Mouse (Mus musculus): Measurements from ENCODE around the gene Ap1m1. TPM values are rescaled to one million over a fixed set of nuclear protein-coding genes. Genes with fewer than 3 reads are reported as not detected.

Gene Ap1m1
- polyA plus RNA-seq, 1 experiment from 2014 or later = 96.3 TPM

Other genes with a start within 250 kb of the Ap1m1 start
- gene Cyp4f18, start 230.4 kb upstream of the Ap1m1 start, polyA plus RNA-seq (2015; fragmentation: Nextera tagmentation; extraction: Ambion mirVana) = 1.1 and 1.5 TPM in 2 replicates
- not detected in 2 replicates for gene Olfr372, start 198.8 kb upstream of the Ap1m1 start, polyA plus RNA-seq (2015; fragmentation: Nextera tagmentation; extraction: Ambion mirVana)
- gene Olfr373, start 156.8 kb upstream of the Ap1m1 start, polyA plus RNA-seq (2015; fragmentation: Nextera tagmentation; extraction: Ambion mirVana) = not detected in 2 replicates
- gene Olfr374, start 133.0 kb upstream of the Ap1m1 start, polyA plus RNA-seq (2015; fragmentation: Nextera tagmentation; extraction: Ambion mirVana) = not detected in 2 replicates
- 330 and 373 TPM in 2 replicates for gene Tpm4, start 105.0 kb upstream of the Ap1m1 start, polyA plus RNA-seq (2015; fragmentation: Nextera tagmentation; extraction: Ambion mirVana)
- gene Rab8a, start 78.8 kb upstream of the Ap1m1 start, polyA plus RNA-seq (2015; fragmentation: Nextera tagmentation; extraction: Ambion mirVana) = 68.4 and 77.8 TPM in 2 replicates
- gene Hsh2d, start 50.4 kb upstream of the Ap1m1 start, polyA plus RNA-seq (2015; fragmentation: Nextera tagmentation; extraction: Ambion mirVana) = 0.20 and 0.27 TPM in 2 replicates
- not detected in 2 replicates for gene Cib3, start 27.2 kb upstream of the Ap1m1 start, polyA plus RNA-seq (2015; fragmentation: Nextera tagmentation; extraction: Ambion mirVana)
- gene Gm11034, start 26.4 kb upstream of the Ap1m1 start, polyA plus RNA-seq (2015; fragmentation: Nextera tagmentation; extraction: Ambion mirVana) = not detected in 2 replicates
- gene Fam32a, start 20.3 kb upstream of the Ap1m1 start, polyA plus RNA-seq (2015; fragmentation: Nextera tagmentation; extraction: Ambion mirVana) = 41.0 and 45.6 TPM in 2 replicates
- 14.8 and 15.9 TPM in 2 replicates for gene Gm10282, start 65.2 kb downstream of the Ap1m1 start, polyA plus RNA-seq (2015; fragmentation: Nextera tagmentation; extraction: Ambion mirVana)
- 18.5 and 19.5 TPM in 2 replicates for gene Klf2, start 79.0 kb downstream of the Ap1m1 start, polyA plus RNA-seq (2015; fragmentation: Nextera tagmentation; extraction: Ambion mirVana)
- gene Eps15l1, start 181.4 kb downstream of the Ap1m1 start, polyA plus RNA-seq (2015; fragmentation: Nextera tagmentation; extraction: Ambion mirVana) = 30.5 and 42.0 TPM in 2 replicates
- gene Calr3, start 203.9 kb downstream of the Ap1m1 start, polyA plus RNA-seq (2015; fragmentation: Nextera tagmentation; extraction: Ambion mirVana) = 1.1 and 1.2 TPM in 2 replicates
- 8.6 and 11.0 TPM in 2 replicates for gene 1700030K09Rik, start 203.9 kb downstream of the Ap1m1 start, polyA plus RNA-seq (2015; fragmentation: Nextera tagmentation; extraction: Ambion mirVana)
- 36.1 and 44.9 TPM in 2 replicates for gene Cherp, start 235.2 kb downstream of the Ap1m1 start, polyA plus RNA-seq (2015; fragmentation: Nextera tagmentation; extraction: Ambion mirVana)